13 mouse cellular contexts compared by ENCODE assay signal in genomic region chr6:24564886-24565285, GRCm38 (mm10).
"Had no signal": no experiment of that assay in that cellular context is flagged by ENCODE, and none has a peak within 500 bp of the region (broad histone marks: within the 10 kb centered on the region; RNA-seq: fewer than 3 reads in every experiment).

No protein-coding gene starts in this region.

- DNase-seq: gastrocnemius, adult 2 months; gastrocnemius, postnatal 10 days; gastrocnemius, postnatal 25 days; heart, adult 18-20 months; heart, postnatal 10 days; heart, postnatal 4 days; kidney, adult 18-20 months; kidney, adult 8-10 months; kidney, postnatal 10 days; kidney, postnatal 25 days; kidney, postnatal 4 days; liver; liver, embryonic 13.5 days had no signal
